Mouse (Mus musculus) midbrain, embryonic 13.5 days (tissue): ENCODE data around the gene Pde4d. TPM values are rescaled to one million over a fixed set of nuclear protein-coding genes. Genes with fewer than 3 reads are reported as not detected.

ENCODE experiments used
- ATAC-seq: fragments of 200-750 bp; cut with Nextera tagmentation; 2 replicates; pipeline ENCODE4 v1.8.0; 2017; ENCODE audit warnings: mild to moderate bottlenecking, moderate TSS enrichment, moderate library complexity
- H3K27ac ChIP-seq: fragments of 300-500 bp; sonication (generic); 2 replicates; pipeline ENCODE4 v1.5.1; 2015; ENCODE audit warnings: inconsistent platforms, mild to moderate bottlenecking, moderate library complexity
- H3K27me3 ChIP-seq: fragments of 300-500 bp; sonication (generic); 2 replicates; pipeline ENCODE4 v1.6.1; 2015; ENCODE audit warnings: mild to moderate bottlenecking, inconsistent platforms
- H3K36me3 ChIP-seq: fragments of 300-500 bp; sonication (generic); 2 replicates; pipeline ENCODE4 v1.6.1; 2015; ENCODE audit warnings: mild to moderate bottlenecking, inconsistent platforms
- H3K4me1 ChIP-seq: fragments of 300-500 bp; sonication (generic); replicated peaks from 2 replicates; pipeline ENCODE4 v1.6.1; 2015; ENCODE audit warnings: inconsistent platforms
- H3K4me2 ChIP-seq: fragments of 300-500 bp; sonication (generic); replicated peaks from 2 replicates; pipeline ENCODE4 v1.6.1; 2015; ENCODE audit warnings: moderate library complexity, mild to moderate bottlenecking, inconsistent platforms
- H3K4me3 ChIP-seq: fragments of 300-500 bp; sonication (generic); replicated peaks from 2 replicates; pipeline ENCODE4 v1.5.1; 2015; ENCODE audit warnings: mild to moderate bottlenecking, inconsistent platforms
- H3K9ac ChIP-seq: fragments of 300-500 bp; sonication (generic); replicated peaks from 2 replicates; pipeline ENCODE4 v1.6.1; 2015; ENCODE audit warnings: mild to moderate bottlenecking, inconsistent platforms
- H3K9me3 ChIP-seq: fragments of 300-500 bp; sonication (generic); 2 replicates; pipeline ENCODE4 v1.6.1; 2016; ENCODE audit warnings: mild to moderate bottlenecking, inconsistent platforms
- WGBS: fragments of 180-500 bp; shearing (Covaris S2); methylation state at CpG from one replicate; pipeline ENCODE4 v1.1.7; 2015; 5-methylcytosine and 5-hydroxymethylcytosine counted together
- polyA plus RNA-seq: library from polyadenylated mRNA; unstranded; fragments of >200 nt; fragmentation: Nextera tagmentation; extraction: Ambion mirVana; gene quantifications from 2 replicates; pipeline ENCODE4 v1.2.1, GENCODE M21; 2015

Gene Pde4d
- 18.3 and 19.7 TPM in 2 replicates for polyA plus RNA-seq

GRCm38 (mm10) chr13:108449116-108450097, at the start of gene Pde4d:
Gene Pde4d, plus strand, starts transcription at chr13:108449948.
- Histone ChIP-seq H3K4me2 (no peak within 1 kb of the TSS), H3K27ac (no peak within 1 kb of the TSS), H3K36me3 (no peaks in the 10 kb centered on the region), H3K9ac (no peak within 1 kb of the TSS), H3K9me3 (no peaks in the 10 kb centered on the region), H3K4me1 (no peaks in the 10 kb centered on the region), H3K4me3 (no peak within 1 kb of the TSS), H3K27me3 (no peaks in the 10 kb centered on the region)
- WGBS: 55% methylated on average over 10 of the region's 10 CpGs
- no peak for ATAC-seq

GRCm38 (mm10) chr13:108403197-108403596, 46.6 kb upstream of the Pde4d start:
- no peak for ATAC-seq
- no peak overlapping the region for H3K4me2 ChIP-seq
- H3K27ac ChIP-seq: no peak overlapping the region
- no peaks in the 10 kb centered on the region for H3K4me1 ChIP-seq
- H3K27me3 ChIP-seq: no peaks in the 10 kb centered on the region
- no peaks in the 10 kb centered on the region for H3K36me3 ChIP-seq
- H3K4me3 ChIP-seq: no peak overlapping the region
- H3K9ac ChIP-seq: no peak overlapping the region
- no peaks in the 10 kb centered on the region for H3K9me3 ChIP-seq
- WGBS: 92% methylated on average over 5 of the region's 5 CpGs

GRCm38 (mm10) chr13:108404372-108404771, 45.4 kb upstream of the Pde4d start:
- Histone ChIP-seq H3K9ac (no peak overlapping the region), H3K4me2 (no peak overlapping the region), H3K4me3 (no peak overlapping the region), H3K36me3 (no peaks in the 10 kb centered on the region), H3K27me3 (no peaks in the 10 kb centered on the region), H3K27ac (no peak overlapping the region), H3K9me3 (no peaks in the 10 kb centered on the region), H3K4me1 (no peaks in the 10 kb centered on the region)
- ATAC-seq: no peak
- 89% methylated on average over 4 of the region's 4 CpGs for WGBS

- no peaks in the 10 kb centered on the region for H3K27me3 ChIP-seq
- 71% methylated on average over 2 of the region's 2 CpGs for WGBS
- H3K4me3 ChIP-seq: no peak overlapping the region
- H3K27ac ChIP-seq: no peak overlapping the region
- no peak overlapping the region for H3K9ac ChIP-seq
- no peaks in the 10 kb centered on the region for H3K4me1 ChIP-seq
- no peaks in the 10 kb centered on the region for H3K9me3 ChIP-seq
- no peak overlapping the region for H3K4me2 ChIP-seq
- ATAC-seq: no peak
- no peaks in the 10 kb centered on the region for H3K36me3 ChIP-seq
These were observed 34.3 kb upstream of the Pde4d start for GRCm38 (mm10) chr13:108415464-108415863.

GRCm38 (mm10) chr13:108418741-108419507, 30.8 kb upstream of the Pde4d start:
- ATAC-seq: no peak
- H3K27ac ChIP-seq: no peak overlapping the region
- H3K4me1 ChIP-seq: no peaks in the 10 kb centered on the region
- no peak overlapping the region for H3K4me3 ChIP-seq
- no peak overlapping the region for H3K9ac ChIP-seq
- no peak overlapping the region for H3K4me2 ChIP-seq
- H3K27me3 ChIP-seq: no peaks in the 10 kb centered on the region
- no peaks in the 10 kb centered on the region for H3K36me3 ChIP-seq
- H3K9me3 ChIP-seq: no peaks in the 10 kb centered on the region
- WGBS: 89% methylated on average over 1 of the region's 1 CpGs

GRCm38 (mm10) chr13:108426322-108426721, 23.4 kb upstream of the Pde4d start:
- no peaks in the 10 kb centered on the region for H3K9me3 ChIP-seq
- H3K36me3 ChIP-seq: no peaks in the 10 kb centered on the region
- no peak overlapping the region for H3K4me2 ChIP-seq
- no peak overlapping the region for H3K27ac ChIP-seq
- H3K4me1 ChIP-seq: no peaks in the 10 kb centered on the region
- H3K9ac ChIP-seq: no peak overlapping the region
- no peak for ATAC-seq
- no peak overlapping the region for H3K4me3 ChIP-seq
- H3K27me3 ChIP-seq: no peaks in the 10 kb centered on the region
- WGBS: 50% methylated on average over 5 of the region's 5 CpGs

- ATAC-seq: no peak
- Histone ChIP-seq H3K9me3 (no peaks in the 10 kb centered on the region), H3K4me3 (no peak overlapping the region), H3K36me3 (no peaks in the 10 kb centered on the region), H3K4me1 (no peaks in the 10 kb centered on the region), H3K9ac (no peak overlapping the region), H3K27ac (no peak overlapping the region), H3K4me2 (no peak overlapping the region), H3K27me3 (no peaks in the 10 kb centered on the region)
- 69% methylated on average over 6 of the region's 6 CpGs for WGBS
These were observed 20.9 kb upstream of the Pde4d start for GRCm38 (mm10) chr13:108428809-108429208.

GRCm38 (mm10) chr13:108429623-108430022, 20.1 kb upstream of the Pde4d start:
- H3K4me1 ChIP-seq: no peaks in the 10 kb centered on the region
- no peaks in the 10 kb centered on the region for H3K36me3 ChIP-seq
- H3K4me2 ChIP-seq: no peak overlapping the region
- H3K9me3 ChIP-seq: no peaks in the 10 kb centered on the region
- no peak for ATAC-seq
- no peaks in the 10 kb centered on the region for H3K27me3 ChIP-seq
- H3K27ac ChIP-seq: no peak overlapping the region
- H3K9ac ChIP-seq: no peak overlapping the region
- H3K4me3 ChIP-seq: no peak overlapping the region
- WGBS: 71% methylated on average over 2 of the region's 2 CpGs

GRCm38 (mm10) chr13:108431776-108432175, 18.0 kb upstream of the Pde4d start:
- H3K27me3 ChIP-seq: no peaks in the 10 kb centered on the region
- H3K9me3 ChIP-seq: no peaks in the 10 kb centered on the region
- H3K9ac ChIP-seq: no peak overlapping the region
- H3K27ac ChIP-seq: no peak overlapping the region
- no peak for ATAC-seq
- no peaks in the 10 kb centered on the region for H3K4me1 ChIP-seq
- 92% methylated on average over 3 of the region's 3 CpGs for WGBS
- H3K4me3 ChIP-seq: no peak overlapping the region
- H3K36me3 ChIP-seq: no peaks in the 10 kb centered on the region
- no peak overlapping the region for H3K4me2 ChIP-seq

- Histone ChIP-seq H3K27ac (no peak overlapping the region), H3K27me3 (no peaks in the 10 kb centered on the region), H3K4me3 (no peak overlapping the region), H3K36me3 (no peaks in the 10 kb centered on the region), H3K9ac (no peak overlapping the region), H3K9me3 (no peaks in the 10 kb centered on the region), H3K4me2 (no peak overlapping the region), H3K4me1 (no peaks in the 10 kb centered on the region)
- no peak for ATAC-seq
These were observed 14.1 kb upstream of the Pde4d start for GRCm38 (mm10) chr13:108435687-108436086.

- Histone ChIP-seq H3K27me3 (no peaks in the 10 kb centered on the region), H3K4me2 (no peak overlapping the region), H3K27ac (no peak overlapping the region), H3K4me1 (no peaks in the 10 kb centered on the region), H3K9me3 (no peaks in the 10 kb centered on the region), H3K9ac (no peak overlapping the region), H3K36me3 (no peaks in the 10 kb centered on the region), H3K4me3 (no peak overlapping the region)
- ATAC-seq: no peak
- WGBS: 94% methylated on average over 2 of the region's 2 CpGs
These were observed 12.3 kb upstream of the Pde4d start for GRCm38 (mm10) chr13:108437424-108437823.

- no peaks in the 10 kb centered on the region for H3K4me1 ChIP-seq
- H3K4me3 ChIP-seq: no peak overlapping the region
- 98% methylated on average over 1 of the region's 1 CpGs for WGBS
- no peaks in the 10 kb centered on the region for H3K27me3 ChIP-seq
- ATAC-seq: no peak
- no peaks in the 10 kb centered on the region for H3K36me3 ChIP-seq
- no peak overlapping the region for H3K9ac ChIP-seq
- no peak overlapping the region for H3K4me2 ChIP-seq
- H3K27ac ChIP-seq: no peak overlapping the region
- no peaks in the 10 kb centered on the region for H3K9me3 ChIP-seq
These were observed 10.7 kb upstream of the Pde4d start for GRCm38 (mm10) chr13:108439012-108439411.
